Mouse (Mus musculus) G1E (cell line): ENCODE results near the gene Gm28038. TPM values are rescaled to one million over a fixed set of nuclear protein-coding genes. Genes with fewer than 3 reads are reported as not detected.

Experiments used
- ATAC-seq: 2 replicates; pipeline ENCODE4 v1.8.0; 2016; ENCODE audit warnings: mild to moderate bottlenecking; ENCODE audit not compliant: insufficient number of reproducible peaks, poor library complexity, low FRiP score, severe bottlenecking; ENCODE audit errors: extremely low read depth
- DNase-seq: peaks from one replicate; pipeline ENCODE4 v3.0.0; 2012; ENCODE audit warnings: low spot score
- H3K27me3 ChIP-seq: 2 replicates; pipeline ENCODE4 v1.6.1; 2012; ENCODE audit warnings: mild to moderate bottlenecking, low read length, inconsistent platforms; ENCODE audit not compliant: insufficient read depth
- H3K36me3 ChIP-seq: replicated peaks from 2 replicates; pipeline ENCODE3; 2012; ENCODE audit warnings: mild to moderate bottlenecking, inconsistent platforms
- H3K4me1 ChIP-seq: 2 replicates; pipeline ENCODE4 v1.6.1; 2012; ENCODE audit warnings: low read depth, low read length, inconsistent platforms, mixed read lengths; ENCODE audit not compliant: insufficient read depth
- H3K4me3 ChIP-seq: 2 replicates; pipeline ENCODE4 v1.5.1; 2012; ENCODE audit warnings: low read depth, mild to moderate bottlenecking, inconsistent platforms, low read length, moderate library complexity, mixed read lengths
- H3K9me3 ChIP-seq: replicated peaks from 2 replicates; pipeline ENCODE4 v1.6.1; 2012; ENCODE audit warnings: inconsistent platforms
- CTCF ChIP-seq: IDR thresholded peaks from 2 replicates; pipeline ENCODE4 v1.5.1; 2012; ENCODE audit warnings: low read depth, low read length, inconsistent platforms, mixed read lengths
- GATA1 ChIP-seq: IDR thresholded peaks from 2 replicates; pipeline ENCODE4 v1.6.1; 2012; ENCODE audit warnings: borderline replicate concordance, low read length, inconsistent platforms, mixed read lengths
- GATA2 ChIP-seq: IDR thresholded peaks from 2 replicates; pipeline ENCODE4 v1.6.1; 2012; ENCODE audit warnings: low read depth, low read length, inconsistent platforms, borderline replicate concordance
- POLR2AphosphoS5 ChIP-seq: IDR thresholded peaks from 2 replicates; pipeline ENCODE4 v1.6.1; 2012; ENCODE audit warnings: low read depth, low read length, inconsistent platforms; ENCODE audit not compliant: insufficient replicate concordance
- TAL1 ChIP-seq: conservative IDR thresholded peaks from 2 replicates; pipeline ENCODE4 v1.6.1; 2012; ENCODE audit warnings: low read depth, low read length, inconsistent platforms, mixed read lengths
- polyA plus RNA-seq: library from polyadenylated mRNA; stranded (reverse); fragments of >175 nt; gene quantifications from 2 replicates; pipeline ENCODE4 v1.2.3, GENCODE M21; 2012
- total RNA-seq, 2 experiments: library from RNA; stranded (forward) in 1 of 2; stranded (reverse) in 1 of 2; fragments of 200-1000 nt in 1 of 2; fragments of >200 nt in 1 of 2; fragmentation: Nextera tagmentation in 1 of 2; gene quantifications; 2 replicates each; pipeline ENCODE4 v1.2.3; 2014 to 2017

The Gm28038 gene
- total and polyA plus RNA-seq, 3 experiments, result not detected

GRCm38 (mm10) chr2:30287027-30287373 is 6.2 kb downstream of the Gm28038 start:
- DNase-seq (no peak), ATAC-seq (no peak)
- H3K4me1 ChIP-seq, result peaks cover 45% of the 10 kb centered on the region

GRCm38 (mm10) chr2:30299525-30299924 is 18.7 kb downstream of the Gm28038 start:
- Histone ChIP-seq H3K27me3 (no peaks in the 10 kb centered on the region), H3K36me3 (peaks cover 92% of the 10 kb centered on the region), H3K4me3 (no peak overlapping the region), H3K4me1 (no peaks in the 10 kb centered on the region), H3K9me3 (no peaks in the 10 kb centered on the region)
- no peak for DNase-seq
- TF ChIP-seq POLR2AphosphoS5 (no peak), CTCF (no peak), GATA1 (no peak), GATA2 (no peak), TAL1 (no peak)
- no peak for ATAC-seq

More at GRCm38 (mm10) chr2:30287027-30287373, 6.2 kb downstream of the Gm28038 start:
- Histone ChIP-seq H3K9me3 (no peaks in the 10 kb centered on the region), H3K4me3 (peak overlapping the region; percentile 80), H3K27me3 (no peaks in the 10 kb centered on the region), H3K36me3 (peaks cover 63% of the 10 kb centered on the region)
- TF ChIP-seq GATA2, result no peak
- no peak for TF ChIP-seq TAL1
- no peak for TF ChIP-seq CTCF
- no peak for TF ChIP-seq POLR2AphosphoS5
- no peak for TF ChIP-seq GATA1

- DNase-seq, result no peak
- no peak overlapping the region for H3K4me3 ChIP-seq
- TF ChIP-seq GATA2, result no peak
- TF ChIP-seq TAL1, result no peak
- TF ChIP-seq CTCF, result no peak
- TF ChIP-seq POLR2AphosphoS5, result no peak
- no peak for TF ChIP-seq GATA1
- no peaks in the 10 kb centered on the region for H3K4me1 ChIP-seq
- no peaks in the 10 kb centered on the region for H3K27me3 ChIP-seq
- no peak for ATAC-seq
- H3K36me3 ChIP-seq, result peaks cover 93% of the 10 kb centered on the region
- no peaks in the 10 kb centered on the region for H3K9me3 ChIP-seq
Observed at GRCm38 (mm10) chr2:30299966-30300365, 19.1 kb downstream of the Gm28038 start.

GRCm38 (mm10) chr2:30306087-30306486 is 25.2 kb downstream of the Gm28038 start:
- no peak for DNase-seq
- peaks cover 100% of the 10 kb centered on the region for H3K36me3 ChIP-seq
- no peak for ATAC-seq

GRCm38 (mm10) chr2:30309351-30309750 is 28.5 kb downstream of the Gm28038 start:
- TF ChIP-seq GATA2 (no peak), TAL1 (0 out of 2 replicates have a peak, but pooled peaks have one; percentile 5)
- Histone ChIP-seq H3K27me3 (no peaks in the 10 kb centered on the region), H3K4me3 (no peak overlapping the region), H3K36me3 (peaks cover 98% of the 10 kb centered on the region), H3K4me1 (peaks cover 10% of the 10 kb centered on the region), H3K9me3 (no peaks in the 10 kb centered on the region)
- ATAC-seq (no peak), DNase-seq (no peak)

More at GRCm38 (mm10) chr2:30306087-30306486, 25.2 kb downstream of the Gm28038 start:
- Histone ChIP-seq H3K4me1 (peaks cover 10% of the 10 kb centered on the region), H3K27me3 (no peaks in the 10 kb centered on the region), H3K9me3 (no peaks in the 10 kb centered on the region), H3K4me3 (no peak overlapping the region)
- TF ChIP-seq GATA2 (no peak), CTCF (no peak)

GRCm38 (mm10) chr2:30311481-30311880 is 30.6 kb downstream of the Gm28038 start:
- Histone ChIP-seq H3K27me3 (no peaks in the 10 kb centered on the region), H3K9me3 (no peaks in the 10 kb centered on the region), H3K36me3 (peaks cover 98% of the 10 kb centered on the region), H3K4me1 (peaks cover 10% of the 10 kb centered on the region), H3K4me3 (no peak overlapping the region)
- DNase-seq, result no peak
- no peak for ATAC-seq
- TF ChIP-seq CTCF (no peak), GATA2 (no peak), TAL1 (no peak), POLR2AphosphoS5 (no peak), GATA1 (no peak)

GRCm38 (mm10) chr2:30316136-30316535 is 35.3 kb downstream of the Gm28038 start:
- Histone ChIP-seq H3K4me3 (no peak overlapping the region), H3K4me1 (no peaks in the 10 kb centered on the region), H3K27me3 (no peaks in the 10 kb centered on the region), H3K9me3 (no peaks in the 10 kb centered on the region), H3K36me3 (peaks cover 93% of the 10 kb centered on the region)
- ATAC-seq (no peak), DNase-seq (no peak)
- TF ChIP-seq POLR2AphosphoS5, result no peak
- TF ChIP-seq TAL1, result no peak
- TF ChIP-seq CTCF, result no peak
- no peak for TF ChIP-seq GATA1
- no peak for TF ChIP-seq GATA2
